Mouse (Mus musculus) embryo, embryonic 9.5 days (tissue): ENCODE data around the gene Btbd35f11.
"Not testable (repeated sequence)": the region's sequence is repeated elsewhere in the genome, so short reads cannot be mapped to it uniquely, and the experiment has no call there.

Experiments used
- DNase-seq: peaks from one replicate; pipeline ENCODE4 v3.0.0-alpha.2; 2017; ENCODE audit errors: extremely low spot score

The Btbd35f11 gene

DNA sequence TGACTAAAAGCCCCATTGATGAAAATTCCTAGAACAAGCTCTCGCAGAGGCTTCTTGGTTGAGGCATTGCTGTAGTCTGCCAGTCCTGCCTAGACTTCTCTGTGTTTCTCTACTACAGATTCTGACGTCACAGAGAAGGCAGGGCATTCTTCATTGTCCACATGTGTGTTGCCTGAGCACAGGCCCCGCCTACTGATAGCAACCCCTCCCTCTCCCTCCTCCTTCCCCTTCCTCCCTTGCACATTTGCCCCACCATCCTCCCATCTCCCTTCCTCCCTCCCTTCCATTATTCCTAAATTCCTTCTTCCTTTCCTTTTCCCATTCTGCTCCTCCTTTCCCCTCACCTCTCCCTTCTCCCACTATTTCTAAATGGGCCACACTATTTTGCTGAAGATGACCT, at the start of gene Btbd35f11:
Gene Btbd35f11 (minus strand): TSS at position 101 of the 400 bp plus-strand sequence.
- DNase-seq = not testable (repeated sequence)

DNA sequence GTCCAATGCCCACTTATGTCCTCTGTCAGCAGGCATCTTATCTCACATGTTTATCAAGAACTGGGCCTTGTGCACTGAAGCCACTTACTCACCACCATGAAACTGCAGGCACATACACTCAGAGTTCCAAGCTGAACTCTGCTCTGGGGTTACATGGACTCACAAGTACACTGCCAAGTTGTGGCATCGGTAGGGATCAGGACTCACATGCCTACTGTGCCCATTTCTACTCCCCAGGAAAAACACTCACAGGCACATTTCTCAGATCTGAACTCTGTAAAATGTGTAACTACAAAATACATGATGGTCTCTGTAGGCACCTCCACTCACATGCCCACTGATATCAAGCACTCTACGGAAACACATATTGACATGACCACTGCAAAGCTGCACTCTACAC, 33.5 kb downstream of the Btbd35f11 start:
- not testable (repeated sequence) for DNase-seq
